17 mouse cellular contexts compared by ENCODE assay signal in the genomic region with DNA sequence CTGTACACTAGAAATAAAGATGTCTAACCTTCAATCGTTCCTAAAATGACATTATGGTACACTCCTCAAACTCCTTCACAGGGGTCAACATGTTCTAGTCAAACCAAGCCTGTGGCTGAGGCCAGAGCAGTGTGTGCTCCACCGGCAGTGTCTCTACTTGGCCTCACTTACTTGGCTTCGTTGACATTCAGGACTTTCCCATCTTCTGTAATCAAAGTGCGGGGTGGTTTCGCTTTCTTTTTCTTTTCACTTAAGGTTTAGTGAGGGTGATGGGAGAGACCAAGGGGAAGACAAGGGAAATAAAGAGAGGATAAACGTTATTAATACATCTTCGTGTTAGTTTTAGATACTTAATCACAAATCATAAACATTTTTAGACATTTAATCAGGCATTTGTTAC. TPM values are rescaled to one million over a fixed set of nuclear protein-coding genes. Genes with fewer than 3 reads are reported as not detected.
A peak's percentile ranks its signal among the peaks of the same experiment; 100 is the strongest.
DNase-seq lines count a peak whose midpoint lies in the region; ATAC-seq lines count a peak whose summit lies in the region.
"Had no signal": no experiment of that assay in that cellular context is flagged by ENCODE, and none has a peak within 500 bp of the region (broad histone marks: within the 10 kb centered on the region; RNA-seq: fewer than 3 reads in every experiment).

No protein-coding gene starts in this region.

- ATAC-seq in CD4-positive, CD25-positive, alpha-beta regulatory T cell, adult 4 months: peak; percentile 64
- peak; percentile 57 for ATAC-seq in inflammation-experienced regulatory T-cells, adult 6 months

- intact Hi-C loops in heart, postnatal 36 days (cut with DNase I): loop anchor here (10.0 kb wide), 1 partner anchor 413 kb away; no protein-coding TSS in a partner anchor

- peak; percentile 91 for DNase-seq in heart, adult 11 months
- DNase-seq in heart, postnatal 36 days: no peak
- DNase-seq in 3T3-L1 (ENCODE audit: low read depth, low spot score): peak; percentile 15
- no peak for DNase-seq in neural tube, embryonic 10.5 days (ENCODE audit: extremely low spot score, low spot score)
- no peak for DNase-seq in right cerebral cortex, postnatal 14 days
- DNase-seq: adrenal gland, postnatal 36 days; cerebellum, adult 8-10 months; kidney, adult 11 months; kidney, postnatal 14 days; retina, postnatal 1 day; thymus, adult 18-20 months had no signal

RNA-seq across cellular contexts. Expression of gene Lrrc6, which starts 53.3 kb away (rescaled TPM):
- not detected for total RNA-seq in heart, postnatal 36 days (2021)
- polyA plus RNA-seq in CD4-positive, CD25-positive, alpha-beta regulatory T cell, adult 4 months (2017; shearing (Covaris generic)): under 1 TPM in 1 of 2 experiments, not detected in 1; 0.15 TPM
- polyA plus RNA-seq in inflammation-experienced regulatory T-cells, adult 6 months (2017; shearing (Covaris generic)): under 1 TPM in 1 of 3 experiments, not detected in 2; 0.28 TPM
- total RNA-seq: granulocyte monocyte progenitor cell, adult 5-6 weeks had no signal
- polyA plus RNA-seq: embryonic facial prominence, embryonic 13.5 days; limb, embryonic 12.5 days; liver, embryonic 14.5 days had no signal

Comparison
In these comparisons a context has a peak if more than half of its experiments do, and no peak if none do; other contexts are left out.
1. DNase-seq: peak in heart, adult 11 months (single experiment) and 3T3-L1 (single experiment); none in heart, postnatal 36 days (0 of 2), neural tube, embryonic 10.5 days (single experiment) and right cerebral cortex, postnatal 14 days (single experiment).